Mouse (Mus musculus) embryonic facial prominence, embryonic 12.5 days (tissue): ENCODE data around the gene Mtg2. TPM values are rescaled to one million over a fixed set of nuclear protein-coding genes. Genes with fewer than 3 reads are reported as not detected.

Source experiments
- ATAC-seq: fragments of 200-750 bp; cut with Nextera tagmentation; 2 replicates; pipeline ENCODE4 v1.8.0; 2017; ENCODE audit not compliant: insufficient number of reproducible peaks, insufficient read depth, low FRiP score, low TSS enrichment
- H3K27ac ChIP-seq: fragments of 300-500 bp; sonication (generic); 2 replicates; pipeline ENCODE4 v1.5.1; 2016; ENCODE audit warnings: mild to moderate bottlenecking
- H3K27me3 ChIP-seq: fragments of 300-500 bp; sonication (generic); 2 replicates; pipeline ENCODE4 v1.6.1; 2016; ENCODE audit warnings: mild to moderate bottlenecking, moderate library complexity
- H3K36me3 ChIP-seq: fragments of 300-500 bp; sonication (generic); 2 replicates; pipeline ENCODE4 v1.6.1; 2016; ENCODE audit warnings: mild to moderate bottlenecking
- H3K4me1 ChIP-seq: fragments of 300-500 bp; sonication (generic); 2 replicates; pipeline ENCODE4 v1.6.1; 2016
- H3K4me2 ChIP-seq: fragments of 300-500 bp; sonication (generic); replicated peaks from 2 replicates; pipeline ENCODE4 v1.6.1; 2016; ENCODE audit warnings: mild to moderate bottlenecking, moderate library complexity
- H3K4me3 ChIP-seq: fragments of 300-500 bp; sonication (generic); 2 replicates; pipeline ENCODE4 v1.5.1; 2016; ENCODE audit warnings: mild to moderate bottlenecking
- H3K9ac ChIP-seq: fragments of 300-500 bp; sonication (generic); 2 replicates; pipeline ENCODE4 v1.6.1; 2016; ENCODE audit warnings: mild to moderate bottlenecking, moderate library complexity
- H3K9me3 ChIP-seq: fragments of 300-500 bp; sonication (generic); 2 replicates; pipeline ENCODE4 v1.6.1; 2016; ENCODE audit warnings: mild to moderate bottlenecking, moderate library complexity
- WGBS: fragments of 180-500 bp; shearing (Covaris S2); methylation state at CpG from one replicate; pipeline ENCODE4 v1.1.7; 2016; 5-methylcytosine and 5-hydroxymethylcytosine counted together
- polyA plus RNA-seq: library from polyadenylated mRNA; unstranded; fragments of >200 nt; fragmentation: Nextera tagmentation; extraction: Ambion mirVana; gene quantifications from 2 replicates; pipeline ENCODE4 v1.2.1, GENCODE M21; 2016

The Mtg2 gene
- polyA plus RNA-seq, 1 experiment from 2014 or later = 29.0 TPM

- Histone ChIP-seq H3K9me3 (no peaks in the 10 kb centered on the region), H3K36me3 (peaks cover 8% of the 10 kb centered on the region; the same call in 1 of the 2 replicates), H3K9ac (no peak overlapping the region), H3K4me3 (no peak overlapping the region), H3K27ac (no peak overlapping the region), H3K27me3 (no peaks in the 10 kb centered on the region), H3K4me2 (no peak overlapping the region), H3K4me1 (0 out of 2 replicates have a peak, but pooled peaks cover 3% of the 10 kb centered on the region)
- ATAC-seq = no peak
- WGBS = 24% methylated on average over 4 of the region's 4 CpGs
Measured at GRCm38 (mm10) chr2:180126195-180126594, 55.8 kb downstream of the Mtg2 start.

DNA sequence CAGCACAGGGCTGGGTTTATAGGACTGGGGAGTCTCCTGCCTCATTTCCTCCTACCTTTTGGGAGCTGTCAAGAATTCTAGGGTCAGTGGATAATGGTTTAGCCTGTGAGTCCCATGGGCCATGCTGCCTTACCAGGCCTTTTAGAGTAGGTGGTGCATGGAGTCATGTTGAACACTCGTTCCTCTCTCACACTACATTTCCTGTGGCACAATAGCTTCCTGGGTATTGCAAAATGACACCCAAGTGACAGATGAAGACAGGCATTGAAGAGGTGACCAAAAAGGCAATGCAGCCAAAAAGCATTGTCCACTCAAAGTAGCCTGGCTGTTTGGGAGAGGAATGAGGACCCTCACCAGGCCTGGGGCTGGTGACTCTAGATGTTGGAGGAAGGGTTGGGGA is 57.3 kb downstream of the Mtg2 start:
- no peak for ATAC-seq

DNA sequence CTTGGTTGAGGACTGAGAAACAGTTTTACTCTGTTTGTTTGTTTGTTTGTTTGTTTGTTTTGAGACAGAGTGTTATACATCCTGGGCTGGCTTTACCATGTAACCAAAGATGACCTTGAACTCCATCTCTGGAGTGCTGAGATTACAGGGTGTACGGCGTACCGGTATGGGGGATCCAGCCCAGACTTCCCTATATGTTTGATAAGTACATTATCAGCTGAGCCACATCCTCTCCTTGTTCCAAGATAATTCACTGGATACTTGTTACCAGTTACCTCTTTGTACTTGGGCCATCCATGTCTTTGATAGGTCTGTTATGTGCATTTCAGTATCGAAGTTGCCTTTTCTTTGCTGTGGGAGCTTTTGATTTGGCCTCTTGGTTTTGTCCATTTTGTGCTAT is 62.8 kb downstream of the Mtg2 start:
- Histone ChIP-seq H3K4me1 (no peaks in the 10 kb centered on the region), H3K36me3 (peaks cover 1% of the 10 kb centered on the region), H3K9me3 (no peaks in the 10 kb centered on the region), H3K27me3 (no peaks in the 10 kb centered on the region), H3K27ac (no peak overlapping the region), H3K4me3 (no peak overlapping the region), H3K9ac (no peak overlapping the region), H3K4me2 (no peak overlapping the region)
- ATAC-seq = no peak
- 93% methylated on average over 4 of the region's 4 CpGs for WGBS

More for the DNA sequence above, 57.3 kb downstream of the Mtg2 start:
- H3K27me3 ChIP-seq = no peaks in the 10 kb centered on the region
- no peak overlapping the region for H3K27ac ChIP-seq
- 75% methylated on average over 1 of the region's 1 CpGs for WGBS
- H3K4me2 ChIP-seq = no peak overlapping the region
- H3K36me3 ChIP-seq = peaks cover 8% of the 10 kb centered on the region; the same call in 1 of the 2 replicates
- H3K9me3 ChIP-seq = no peaks in the 10 kb centered on the region
- no peak overlapping the region for H3K4me3 ChIP-seq
- no peak overlapping the region for H3K9ac ChIP-seq
- 0 out of 2 replicates have a peak, but pooled peaks cover 3% of the 10 kb centered on the region for H3K4me1 ChIP-seq

- Histone ChIP-seq H3K9me3 (no peaks in the 10 kb centered on the region), H3K9ac (no peak overlapping the region), H3K4me3 (no peak overlapping the region), H3K36me3 (peaks cover 8% of the 10 kb centered on the region), H3K27ac (no peak overlapping the region), H3K27me3 (no peaks in the 10 kb centered on the region), H3K4me2 (no peak overlapping the region), H3K4me1 (no peaks in the 10 kb centered on the region)
- 92% methylated on average over 3 of the region's 3 CpGs for WGBS
- ATAC-seq = no peak
Measured at GRCm38 (mm10) chr2:180133911-180134310, 63.5 kb downstream of the Mtg2 start.

GRCm38 (mm10) chr2:180135414-180135813 is 65.0 kb downstream of the Mtg2 start:
- no peaks in the 10 kb centered on the region for H3K9me3 ChIP-seq
- WGBS = 82% methylated on average over 5 of the region's 5 CpGs
- H3K4me3 ChIP-seq = no peak overlapping the region
- no peak overlapping the region for H3K27ac ChIP-seq
- peaks cover 16% of the 10 kb centered on the region for H3K36me3 ChIP-seq
- no peak overlapping the region for H3K9ac ChIP-seq
- no peaks in the 10 kb centered on the region for H3K4me1 ChIP-seq
- no peak for ATAC-seq
- H3K27me3 ChIP-seq = no peaks in the 10 kb centered on the region
- H3K4me2 ChIP-seq = no peak overlapping the region

Other genes starting within 250 kb of the Mtg2 start
- 3.8 TPM in 2 replicates for gene Taf4, start 93.9 kb upstream of the Mtg2 start, polyA plus RNA-seq
- gene Lsm14b, start 45.6 kb upstream of the Mtg2 start, polyA plus RNA-seq = 13.1 and 14.9 TPM in 2 replicates
- gene Psma7, start 28.2 kb upstream of the Mtg2 start, polyA plus RNA-seq = 618 and 631 TPM in 2 replicates
- gene Ss18l1, start 28.1 kb upstream of the Mtg2 start, polyA plus RNA-seq = 10.0 and 10.8 TPM in 2 replicates
- 0.20 and 0.57 TPM in 2 replicates for gene Hrh3, start 33.9 kb downstream of the Mtg2 start, polyA plus RNA-seq
- gene Osbpl2, start 48.7 kb downstream of the Mtg2 start, polyA plus RNA-seq = 40.9 and 41.8 TPM in 2 replicates
- gene Adrm1, start 100.9 kb downstream of the Mtg2 start, polyA plus RNA-seq = 202 and 204 TPM in 2 replicates
- gene Lama5, start 155.3 kb downstream of the Mtg2 start, polyA plus RNA-seq = 14.2 and 16.7 TPM in 2 replicates
- 523 and 574 TPM in 2 replicates for gene Rps21, start 186.8 kb downstream of the Mtg2 start, polyA plus RNA-seq
- 21.2 and 23.5 TPM in 2 replicates for gene Cables2, start 202.9 kb downstream of the Mtg2 start, polyA plus RNA-seq
- gene Rbbp8nl, start 219.3 kb downstream of the Mtg2 start, polyA plus RNA-seq = 0.77 and 1.3 TPM in 2 replicates